Mouse (Mus musculus): ENCODE results near the gene B020031M17Rik. TPM values are rescaled to one million over a fixed set of nuclear protein-coding genes. Genes with fewer than 3 reads are reported as not detected.
"Not testable (repeated sequence)": the region's sequence is repeated elsewhere in the genome, so short reads cannot be mapped to it uniquely, and the experiment has no call there.

Gene B020031M17Rik
- polyA plus RNA-seq (2012; ENCODE audit: insufficient read depth, low replicate concordance), result not detected in 2 replicates

DNA sequence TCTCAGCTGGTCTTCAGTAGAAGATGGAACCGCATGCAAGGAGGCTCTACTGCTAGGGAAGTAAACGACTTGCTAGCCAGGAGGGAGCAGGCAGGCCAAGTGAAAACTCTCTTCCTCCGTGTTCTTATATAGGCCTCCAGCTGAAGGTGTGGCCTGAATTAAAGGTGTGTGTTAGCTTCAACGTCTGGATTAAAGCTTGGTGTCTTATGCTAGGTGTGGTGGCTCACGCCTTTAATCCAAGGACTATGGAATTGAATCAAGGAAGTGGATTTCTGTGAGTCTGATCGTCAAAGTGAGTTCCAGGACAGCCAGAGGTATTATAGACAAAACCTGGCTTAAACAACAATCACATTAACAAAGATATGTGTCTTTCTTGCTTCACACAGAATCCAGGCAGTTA, at the start of gene B020031M17Rik:
Gene B020031M17Rik, minus strand, starts transcription at position 101 of the 400 bp plus-strand sequence.
- H3K4me3 ChIP-seq (replicated peaks); H3K36me3 ChIP-seq (replicated peaks; ENCODE audit: low read length); H3K4me1 ChIP-seq; H3K27me3 ChIP-seq (replicated peaks); H3K9me3 ChIP-seq: not testable (repeated sequence)

- not testable (repeated sequence) for H3K36me3 ChIP-seq (replicated peaks; ENCODE audit: low read length); H3K4me3 ChIP-seq (replicated peaks); H3K27me3 ChIP-seq (replicated peaks); H3K9me3 ChIP-seq; H3K4me1 ChIP-seq
These were observed 48.6 kb upstream of the B020031M17Rik start for GRCm38 (mm10) chr13:119999215-119999614.

GRCm38 (mm10) chr13:119998442-119999086, 48.0 kb upstream of the B020031M17Rik start:
- not testable (repeated sequence) for H3K9me3 ChIP-seq; H3K4me3 ChIP-seq (replicated peaks); H3K27me3 ChIP-seq (replicated peaks)

DNA sequence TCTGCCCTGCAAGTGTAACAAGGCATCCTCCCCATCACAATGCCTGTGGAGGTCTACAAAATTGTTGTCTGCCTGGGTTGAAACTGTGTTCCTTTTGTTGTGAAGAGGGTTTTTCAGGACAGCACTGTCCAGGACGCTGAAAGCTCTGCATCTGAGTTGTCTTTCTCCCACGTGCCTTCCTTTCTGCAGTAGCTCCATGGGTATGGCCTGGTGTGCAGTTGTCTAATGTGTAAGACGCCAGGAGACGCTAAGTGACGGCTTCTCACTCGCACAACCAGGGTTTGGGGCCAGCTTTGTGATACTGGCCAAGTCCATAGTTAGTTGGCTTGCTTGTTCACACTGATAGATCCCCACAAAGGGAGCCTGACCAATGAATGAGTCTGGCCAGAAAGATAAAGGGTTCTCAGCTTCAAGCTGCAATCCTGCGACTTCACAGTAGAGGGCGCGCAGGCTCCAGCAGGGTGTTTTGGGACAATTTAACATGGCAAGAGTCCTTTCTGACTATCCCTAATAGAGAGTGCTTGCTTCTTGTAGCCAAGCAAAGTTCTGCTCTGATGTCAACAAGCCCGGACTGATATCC, 41.4 kb upstream of the B020031M17Rik start:
- H3K4me1 ChIP-seq; H3K4me3 ChIP-seq (replicated peaks); H3K9me3 ChIP-seq; H3K27me3 ChIP-seq (replicated peaks); H3K36me3 ChIP-seq (replicated peaks; ENCODE audit: low read length): not testable (repeated sequence)

More at GRCm38 (mm10) chr13:119998442-119999086, 48.0 kb upstream of the B020031M17Rik start:
- H3K36me3 ChIP-seq (replicated peaks; ENCODE audit: low read length); H3K4me1 ChIP-seq: not testable (repeated sequence)

- not testable (repeated sequence) for H3K4me1 ChIP-seq; H3K9me3 ChIP-seq; H3K4me3 ChIP-seq (replicated peaks); H3K36me3 ChIP-seq (replicated peaks; ENCODE audit: low read length); H3K27me3 ChIP-seq (replicated peaks)
These were observed 40.7 kb upstream of the B020031M17Rik start for GRCm38 (mm10) chr13:119991264-119991663.

DNA sequence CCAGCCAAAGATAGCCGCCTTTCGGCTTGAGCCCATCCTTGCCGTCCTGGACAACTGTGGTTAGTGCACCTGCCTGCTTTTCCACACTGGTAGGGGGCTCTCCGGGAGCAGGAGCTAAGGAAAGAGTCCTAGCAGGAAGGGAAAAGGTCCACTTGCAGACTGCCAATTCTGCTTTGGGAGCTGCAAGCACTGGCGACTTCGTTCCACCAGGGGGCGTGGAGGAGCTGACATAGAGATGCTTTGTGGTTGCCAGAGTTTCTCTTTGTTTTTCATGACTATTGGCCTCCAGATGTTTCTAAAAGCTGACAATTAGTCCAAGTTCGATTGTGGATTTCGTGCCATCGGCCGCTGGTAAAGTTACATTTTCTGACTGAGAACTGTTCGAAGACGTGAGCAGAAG, 18.6 kb upstream of the B020031M17Rik start:
- H3K27me3 ChIP-seq (replicated peaks); H3K9me3 ChIP-seq; H3K4me3 ChIP-seq (replicated peaks); H3K36me3 ChIP-seq (replicated peaks; ENCODE audit: low read length); H3K4me1 ChIP-seq: not testable (repeated sequence)

DNA sequence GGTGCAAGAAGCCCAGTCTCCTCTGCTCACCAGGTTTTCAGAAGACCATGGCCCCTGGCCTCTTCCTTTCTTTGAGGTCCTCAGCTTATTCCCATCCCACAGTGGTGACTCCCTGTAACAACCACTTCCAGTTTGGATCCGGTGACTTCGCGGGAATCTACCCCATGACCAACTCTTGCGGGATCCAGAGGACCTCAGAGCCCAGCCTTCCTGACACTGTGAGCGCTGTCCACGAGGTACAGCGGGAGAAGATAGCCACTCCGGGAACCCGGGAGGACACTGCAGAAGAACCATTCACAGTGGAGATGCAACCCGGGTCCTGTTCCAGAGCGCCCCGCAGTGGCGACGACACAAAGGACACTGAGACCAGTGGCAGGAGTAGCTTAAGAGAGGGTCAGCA, 17.6 kb upstream of the B020031M17Rik start:
- not testable (repeated sequence) for H3K4me1 ChIP-seq; H3K4me3 ChIP-seq (replicated peaks); H3K36me3 ChIP-seq (replicated peaks; ENCODE audit: low read length); H3K27me3 ChIP-seq (replicated peaks); H3K9me3 ChIP-seq

DNA sequence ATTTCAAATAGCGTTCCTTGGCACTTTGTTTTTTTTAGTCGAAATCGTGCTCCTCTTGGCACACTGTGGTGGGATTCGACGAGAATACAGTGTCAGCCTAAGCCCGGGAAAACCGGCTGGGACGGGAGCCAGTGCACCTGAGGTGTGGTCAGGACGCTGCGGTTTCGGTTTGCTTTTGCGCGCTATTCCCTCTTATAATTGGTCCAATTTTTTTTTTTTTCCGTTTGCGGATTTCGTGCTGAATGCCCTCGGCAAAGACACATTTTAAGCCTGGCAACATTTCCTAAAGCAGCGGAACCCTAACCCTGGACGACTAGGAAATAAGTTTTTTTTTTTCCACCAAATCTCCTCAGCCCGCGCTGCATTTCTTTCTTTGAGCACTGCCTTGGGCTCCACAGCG, 15.4 kb upstream of the B020031M17Rik start:
- H3K27me3 ChIP-seq (replicated peaks); H3K4me1 ChIP-seq; H3K4me3 ChIP-seq (replicated peaks); H3K9me3 ChIP-seq; H3K36me3 ChIP-seq (replicated peaks; ENCODE audit: low read length): not testable (repeated sequence)

DNA sequence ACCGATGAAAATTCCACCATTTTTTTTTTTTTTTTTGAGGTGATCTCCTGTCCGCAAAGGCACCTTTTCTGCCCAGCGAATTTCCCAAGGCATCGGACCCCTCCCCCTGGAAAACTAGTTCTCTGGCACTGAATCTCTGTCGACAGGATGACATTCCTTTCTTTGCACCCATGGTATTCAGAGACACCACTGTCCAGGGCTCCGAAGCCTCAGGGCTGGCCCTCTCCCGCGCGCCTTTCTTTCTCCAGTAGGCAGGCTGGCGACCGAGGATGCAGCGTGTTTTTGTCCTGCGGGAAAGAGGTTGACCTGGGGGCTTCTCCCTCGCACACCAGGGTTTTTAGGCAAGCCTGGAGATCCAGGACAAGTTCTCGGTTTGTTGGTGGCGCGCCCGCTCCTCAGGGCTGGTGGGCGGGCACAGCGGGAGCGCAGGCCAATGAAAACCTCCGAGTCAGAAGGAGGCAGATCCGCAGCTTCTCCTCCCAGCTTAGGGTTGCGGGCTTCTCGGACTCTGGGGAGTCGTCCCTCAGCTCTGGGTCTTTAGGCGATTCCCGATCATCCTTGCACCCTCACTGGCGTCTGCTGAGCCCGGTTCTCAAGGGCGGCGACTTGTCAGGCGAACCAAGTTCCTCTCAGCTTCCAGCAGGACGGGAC, 14.8 kb upstream of the B020031M17Rik start:
- H3K36me3 ChIP-seq (replicated peaks; ENCODE audit: low read length); H3K4me1 ChIP-seq; H3K27me3 ChIP-seq (replicated peaks); H3K9me3 ChIP-seq; H3K4me3 ChIP-seq (replicated peaks): not testable (repeated sequence)

GRCm38 (mm10) chr13:119962856-119963255, 12.2 kb upstream of the B020031M17Rik start:
- H3K4me3 ChIP-seq (replicated peaks); H3K27me3 ChIP-seq (replicated peaks); H3K4me1 ChIP-seq; H3K9me3 ChIP-seq; H3K36me3 ChIP-seq (replicated peaks; ENCODE audit: low read length): not testable (repeated sequence)

DNA sequence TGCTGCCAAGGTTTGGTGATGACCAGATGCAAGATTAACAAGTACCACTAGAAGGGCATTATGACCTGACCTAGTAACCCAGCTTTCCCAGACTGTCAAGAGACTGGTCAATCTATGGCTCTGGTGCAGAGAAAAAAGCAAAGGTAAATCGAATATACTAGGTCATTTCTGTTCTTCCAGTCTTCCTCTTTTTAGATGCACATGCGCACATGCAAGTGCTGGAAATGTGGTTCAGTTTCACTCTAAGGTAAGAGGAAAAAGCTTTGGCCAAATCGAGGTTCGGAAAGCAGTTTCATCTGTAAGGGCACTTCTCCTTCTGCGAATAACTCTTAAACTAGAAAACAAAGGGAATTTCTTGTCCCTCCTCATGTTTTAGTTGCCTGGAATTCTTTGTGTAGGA, 5.0 kb upstream of the B020031M17Rik start:
- H3K36me3 ChIP-seq (replicated peaks; ENCODE audit: low read length), result not testable (repeated sequence)

GRCm38 (mm10) chr13:119955089-119955488, 4.5 kb upstream of the B020031M17Rik start:
- H3K27me3 ChIP-seq (replicated peaks); H3K4me1 ChIP-seq; H3K36me3 ChIP-seq (replicated peaks; ENCODE audit: low read length); H3K9me3 ChIP-seq; H3K4me3 ChIP-seq (replicated peaks): not testable (repeated sequence)

More for the DNA sequence above, 5.0 kb upstream of the B020031M17Rik start:
- not testable (repeated sequence) for H3K27me3 ChIP-seq (replicated peaks); H3K4me1 ChIP-seq; H3K9me3 ChIP-seq; H3K4me3 ChIP-seq (replicated peaks)

DNA sequence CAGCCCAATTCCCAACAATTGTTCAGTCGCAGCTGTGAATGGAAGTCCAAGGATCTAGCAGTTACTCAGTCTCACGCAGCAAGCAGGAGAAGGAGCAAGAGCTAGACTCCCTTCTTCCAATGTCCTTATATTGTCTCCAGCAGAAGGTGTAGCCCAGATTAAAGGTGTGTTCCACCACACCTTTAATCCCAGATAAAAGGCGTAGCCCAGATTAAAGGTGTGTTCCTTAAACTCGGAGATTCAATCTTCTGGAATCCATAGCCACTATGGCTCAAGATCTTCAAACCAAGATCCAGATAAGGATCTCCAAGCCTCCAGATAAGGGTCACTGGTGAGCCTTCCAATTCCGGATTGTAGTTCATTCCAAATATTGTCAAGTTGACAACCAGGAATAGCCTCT, 21.4 kb downstream of the B020031M17Rik start, which contains the start of gene Gm21761:
Gene Gm21761, minus strand, starts transcription at position 101 of the 400 bp plus-strand sequence.
- H3K27me3 ChIP-seq (replicated peaks); H3K4me3 ChIP-seq (replicated peaks); H3K36me3 ChIP-seq (replicated peaks; ENCODE audit: low read length); H3K4me1 ChIP-seq; H3K9me3 ChIP-seq: not testable (repeated sequence)

DNA sequence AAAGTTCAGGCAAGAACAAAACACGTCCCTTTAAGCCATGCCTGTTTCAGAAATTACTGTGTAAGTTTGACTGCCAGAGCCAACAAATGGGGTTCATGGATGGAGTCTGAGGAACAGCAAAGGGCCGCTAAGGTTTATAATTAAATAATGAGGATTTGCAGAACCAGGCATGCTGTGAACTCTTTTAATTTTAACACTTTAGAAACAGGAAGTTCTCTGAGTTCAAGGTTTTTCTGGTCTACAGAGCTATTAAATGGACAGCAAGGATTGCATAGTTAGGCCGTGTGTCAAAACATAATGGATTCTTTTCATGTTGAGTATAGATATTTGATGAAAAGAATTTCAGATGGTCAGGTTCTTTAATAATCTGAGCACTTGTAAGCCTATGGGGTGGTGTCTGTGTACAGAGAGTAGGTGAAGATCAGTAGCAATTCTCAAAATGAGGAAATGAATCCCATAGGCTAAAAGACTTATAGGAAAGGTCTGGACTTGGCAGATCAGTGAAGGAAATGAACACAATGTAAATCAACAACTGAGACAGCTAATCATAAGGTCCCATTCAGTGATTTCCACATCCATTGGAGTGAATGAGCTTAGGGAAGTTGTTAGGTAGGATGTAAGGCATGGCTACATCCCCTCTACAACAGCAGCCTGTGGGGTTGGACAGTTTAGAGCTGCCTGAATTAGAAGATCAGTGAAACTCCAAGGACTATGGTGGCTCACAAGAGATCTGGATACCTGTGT, 25.8 kb downstream of the B020031M17Rik start:
- H3K27me3 ChIP-seq (replicated peaks); H3K9me3 ChIP-seq: not testable (repeated sequence)

DNA sequence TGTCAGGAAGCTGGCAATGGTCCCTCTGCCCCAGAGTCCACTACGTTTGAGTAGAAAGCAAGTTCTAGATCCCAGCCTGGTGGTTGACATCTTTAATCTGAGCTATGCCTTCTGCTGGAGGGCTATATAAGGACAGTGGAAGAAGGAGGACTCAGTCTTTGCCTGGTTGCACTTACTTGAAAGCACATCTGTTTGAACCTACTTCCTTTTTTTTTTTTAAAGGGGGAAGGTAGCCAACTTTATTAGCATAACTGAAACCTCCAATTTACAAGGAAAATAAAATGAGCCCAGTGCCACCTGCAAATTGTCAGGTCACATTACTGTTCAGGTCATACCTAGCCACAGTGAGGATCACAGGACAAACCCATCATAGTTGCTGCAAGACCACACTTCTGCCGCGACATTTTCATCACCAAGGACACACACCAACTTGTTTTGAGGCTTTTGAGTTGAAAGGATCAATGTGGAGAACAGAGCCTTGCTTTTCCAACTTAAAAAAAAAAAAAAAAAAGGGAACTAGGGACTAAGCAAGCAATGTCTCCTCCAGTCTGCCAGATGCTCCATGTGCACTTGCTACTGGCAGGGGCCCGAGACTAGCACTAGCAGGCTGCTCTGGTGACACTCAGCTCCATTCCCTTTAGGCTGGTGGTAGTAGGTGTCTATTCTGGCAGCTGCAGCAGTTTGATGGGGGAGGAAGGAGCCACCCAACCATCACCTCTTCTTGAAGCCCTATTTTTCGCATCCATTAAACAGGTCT, 33.5 kb downstream of the B020031M17Rik start:
- not testable (repeated sequence) for H3K4me1 ChIP-seq; H3K27me3 ChIP-seq (replicated peaks); H3K9me3 ChIP-seq; H3K36me3 ChIP-seq (replicated peaks; ENCODE audit: low read length); H3K4me3 ChIP-seq (replicated peaks)

More for the DNA sequence above, 25.8 kb downstream of the B020031M17Rik start:
- not testable (repeated sequence) for H3K4me3 ChIP-seq (replicated peaks); H3K36me3 ChIP-seq (replicated peaks; ENCODE audit: low read length); H3K4me1 ChIP-seq
